Mouse (Mus musculus): Measurements from ENCODE around the gene Megf8. TPM values are rescaled to one million over a fixed set of nuclear protein-coding genes. Genes with fewer than 3 reads are reported as not detected.

Gene Megf8
- polyA plus RNA-seq (2015; fragmentation: Nextera tagmentation; extraction: Ambion mirVana) = 5.2 TPM in 2 replicates

DNA sequence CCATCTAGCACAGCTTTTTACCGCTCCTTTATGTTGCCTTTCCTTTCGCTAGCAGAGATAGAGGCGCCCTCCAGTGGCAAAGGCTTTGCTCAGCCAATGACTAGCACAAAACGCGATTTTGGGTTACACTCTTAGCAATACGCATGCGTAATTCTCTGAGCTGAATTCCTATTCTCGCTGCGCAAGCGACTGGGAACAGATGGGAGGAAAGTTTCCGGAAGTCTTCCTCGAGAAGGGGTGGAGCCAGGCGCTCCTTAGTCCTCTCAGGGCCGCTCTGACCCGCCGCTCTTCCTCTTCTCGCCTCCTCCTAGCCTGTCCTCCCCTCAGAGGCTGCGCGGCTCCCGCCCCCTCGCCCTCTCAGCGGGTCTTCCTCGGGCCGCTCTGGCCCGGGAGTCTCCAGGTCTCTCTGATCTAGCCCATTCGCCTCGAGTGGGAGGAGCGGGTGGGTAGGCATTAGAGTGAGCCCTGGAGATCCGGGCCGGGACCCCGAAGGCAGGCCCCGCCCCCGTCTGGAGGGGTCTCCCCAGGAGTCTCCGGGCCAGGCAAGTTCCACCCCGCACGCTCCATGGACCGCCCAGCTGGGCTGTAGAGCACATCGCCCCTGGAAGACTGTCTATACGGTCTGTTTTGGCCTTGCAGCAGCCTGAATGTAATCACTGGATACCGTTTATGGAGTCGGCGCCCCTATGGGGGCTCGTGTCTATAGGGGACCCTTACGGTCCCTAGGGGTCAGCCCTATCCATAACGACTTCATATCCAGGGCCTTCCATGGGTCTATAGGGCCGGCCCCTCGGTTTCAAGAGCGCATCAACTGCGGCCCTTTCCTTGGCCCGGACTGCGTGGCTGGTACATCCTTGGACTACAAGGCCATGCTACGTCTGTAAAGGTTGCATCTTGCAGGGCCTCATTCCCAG lies at the start of gene Megf8:
Gene Megf8, plus strand, starts transcription at position 633 of the 914 bp plus-strand sequence.

DNA sequence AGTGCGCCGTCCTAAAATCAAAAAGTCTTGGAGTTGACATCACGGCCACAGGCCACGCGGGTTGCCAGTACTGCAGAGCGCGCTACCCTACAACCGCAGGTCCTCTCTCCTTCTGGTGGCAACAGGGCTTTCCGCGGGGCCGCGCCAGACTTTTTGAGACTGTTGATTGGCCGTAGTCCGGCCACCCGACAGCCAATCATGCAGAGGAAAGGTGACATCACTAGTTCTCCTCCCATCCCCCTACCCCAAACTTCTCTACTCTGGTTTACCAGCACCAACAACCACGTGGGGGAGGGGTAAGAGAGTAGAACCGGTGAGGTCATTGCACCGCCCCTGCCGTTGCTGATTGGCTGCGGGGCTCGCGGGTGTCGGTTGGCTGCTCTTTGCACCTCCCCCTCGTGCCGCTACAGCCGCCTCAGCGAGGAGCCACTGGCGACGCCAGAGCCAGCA lies 49.6 kb upstream of the Megf8 start, which contains the start of gene Cic:
Gene Cic, plus strand, starts transcription at position 404 of the 450 bp plus-strand sequence.

DNA sequence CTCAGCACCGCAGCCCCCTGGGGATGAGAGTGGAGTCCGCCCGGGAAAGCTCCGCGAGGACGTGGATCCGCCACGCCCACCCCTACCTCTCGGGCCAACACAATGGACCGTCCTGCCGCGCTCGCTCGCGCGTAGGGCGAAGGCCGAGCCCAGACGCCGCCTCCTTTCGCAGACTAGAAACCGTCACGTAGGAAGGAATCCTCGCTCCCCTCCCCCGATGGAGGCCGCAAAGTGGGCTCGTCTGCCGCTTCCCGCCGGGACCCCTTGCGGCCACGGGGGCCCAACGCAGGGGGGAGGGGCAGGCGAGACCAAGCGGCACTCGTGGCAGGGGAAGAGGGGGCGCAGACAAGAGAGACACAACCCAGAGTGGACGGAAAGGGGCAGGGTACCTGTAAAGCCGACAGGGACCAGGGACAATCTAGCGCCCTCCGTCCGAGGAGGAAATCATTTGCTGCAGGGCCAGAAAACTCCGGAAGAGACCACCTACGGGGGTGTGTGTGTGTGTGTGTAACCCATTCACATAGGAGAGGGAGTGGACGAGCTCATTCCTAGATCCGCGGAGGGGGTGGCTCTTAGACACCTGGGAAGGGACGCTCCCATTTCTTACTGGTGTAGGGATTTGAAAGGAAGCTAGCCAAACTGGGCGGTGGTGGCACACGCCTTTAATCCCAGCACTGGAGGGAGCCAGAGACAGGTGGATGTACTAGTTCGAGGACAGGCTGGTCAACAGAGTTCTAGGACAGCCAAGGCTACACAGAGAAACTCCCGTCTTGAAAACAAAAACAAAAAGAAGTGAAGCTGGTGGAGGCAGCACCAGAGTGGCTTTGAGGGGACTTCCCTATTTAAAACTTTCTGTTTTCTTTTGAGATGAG lies 19.3 kb upstream of the Megf8 start, which contains the start of gene Pafah1b3:
Gene Pafah1b3, minus strand, starts transcription at position 533 of the 872 bp plus-strand sequence.

DNA sequence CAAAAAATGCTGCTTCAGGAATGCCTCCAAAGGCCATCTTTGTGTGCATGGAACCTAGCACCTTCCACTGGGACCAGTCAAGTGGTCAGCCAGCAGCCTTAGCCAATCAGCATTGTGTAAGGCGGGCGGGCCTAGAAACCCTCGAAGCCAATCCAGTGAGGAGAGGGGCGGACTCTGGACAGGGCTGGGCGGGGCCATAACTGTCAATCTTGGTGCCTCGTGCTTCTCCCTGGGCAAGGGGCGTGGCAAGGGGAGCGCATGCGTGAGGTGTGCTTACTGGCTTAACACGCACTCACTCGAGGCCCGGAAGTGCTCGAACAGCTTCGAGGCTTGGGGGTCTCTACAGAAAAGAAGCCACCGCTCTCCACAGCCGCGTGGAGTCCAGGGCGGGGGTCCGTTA lies 15.9 kb upstream of the Megf8 start, which contains the start of gene Prr19:
Gene Prr19, plus strand, starts transcription at position 349 of the 400 bp plus-strand sequence.

DNA sequence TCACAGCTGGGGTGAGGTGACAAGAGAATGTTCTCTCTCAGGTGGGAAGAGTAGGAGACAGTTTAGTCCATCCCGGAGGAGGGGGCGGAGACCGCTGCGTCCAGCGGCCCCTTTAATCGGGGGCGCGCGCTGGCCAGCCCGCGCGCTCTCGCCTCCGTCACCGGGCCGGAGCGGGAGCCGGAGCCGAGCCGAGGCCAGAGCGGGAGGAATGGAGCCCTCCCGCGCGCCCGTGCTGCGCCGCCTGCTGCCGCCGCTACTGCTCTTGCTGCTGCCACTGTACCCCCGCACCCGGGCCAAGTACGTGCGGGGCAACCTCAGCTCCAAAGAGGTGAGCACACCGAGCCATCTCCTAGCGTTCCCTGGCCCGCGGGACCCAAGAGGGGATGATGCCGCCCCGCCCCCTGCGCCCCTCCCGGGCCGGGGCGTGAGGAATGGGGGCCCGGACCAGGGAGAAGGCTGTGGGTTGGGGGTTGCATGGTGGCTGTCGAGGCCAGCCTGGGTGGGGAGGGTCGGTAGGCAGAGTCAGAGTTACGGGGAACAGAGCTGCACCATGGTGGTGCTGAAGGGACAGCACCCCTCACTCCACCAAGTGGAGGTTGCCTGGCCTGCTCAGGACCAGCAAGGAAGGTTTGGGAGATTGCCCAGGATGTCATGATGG lies 10.9 kb upstream of the Megf8 start, which contains the start of gene Tmem145:
Gene Tmem145, plus strand, starts transcription at position 151 of the 658 bp plus-strand sequence.

DNA sequence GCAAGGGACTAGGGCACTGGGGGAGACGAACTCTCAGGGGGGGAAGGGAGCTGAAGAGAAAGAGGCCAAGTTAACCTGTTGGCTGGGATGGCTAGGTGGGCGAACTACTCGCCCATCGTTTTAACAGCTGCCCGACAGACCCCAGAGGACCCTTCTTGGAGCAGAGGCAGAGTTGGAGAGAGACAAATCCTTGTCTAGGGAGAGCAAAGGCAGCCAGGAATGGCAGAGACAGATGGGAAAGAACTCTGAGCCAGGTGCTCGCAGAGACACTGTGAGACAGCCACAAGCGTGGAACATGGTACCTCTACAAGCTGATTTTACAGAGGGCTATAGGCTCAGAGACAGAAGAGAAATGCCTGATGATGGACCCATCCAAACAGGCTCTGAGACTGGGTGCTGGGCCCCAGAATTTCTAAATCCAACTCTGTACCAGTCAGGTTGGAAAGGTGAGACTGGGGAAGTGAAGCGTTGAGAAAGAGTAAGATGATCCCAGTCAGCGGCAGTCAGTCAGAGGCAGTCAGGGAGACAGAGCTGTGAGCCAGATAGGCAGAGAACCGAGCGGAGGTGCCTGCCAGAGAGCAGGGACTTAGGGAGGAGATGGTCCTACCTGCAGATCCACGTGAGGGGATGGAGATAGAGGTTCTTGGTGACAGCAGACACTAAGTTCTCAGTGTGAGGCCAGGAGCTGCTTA lies 52.2 kb downstream of the Megf8 start, which contains the start of gene Cnfn:
Gene Cnfn, minus strand, starts transcription at position 667 of the 692 bp plus-strand sequence.

DNA sequence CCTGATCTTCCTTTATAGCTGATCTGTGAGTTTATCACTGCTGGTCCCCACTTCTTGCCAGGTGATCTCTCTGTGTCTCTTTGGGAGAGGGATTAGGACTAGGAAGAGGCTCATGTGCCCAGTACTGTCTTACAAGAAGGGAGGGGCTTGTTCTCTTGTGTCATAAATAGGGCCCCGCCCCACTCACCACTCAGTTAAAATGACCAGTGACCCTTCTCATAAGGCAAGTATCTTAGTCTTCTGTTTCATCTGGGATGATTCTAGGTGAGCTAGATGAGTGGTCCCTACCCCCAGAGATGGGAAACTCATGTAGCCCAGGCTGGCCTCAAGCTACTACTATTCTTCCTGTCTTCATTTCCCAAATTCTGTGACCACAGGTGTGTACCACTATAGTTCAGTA lies 81.6 kb downstream of the Megf8 start, which contains the start of gene Lipe:
Gene Lipe, minus strand, starts transcription at position 101 of the 400 bp plus-strand sequence.

DNA sequence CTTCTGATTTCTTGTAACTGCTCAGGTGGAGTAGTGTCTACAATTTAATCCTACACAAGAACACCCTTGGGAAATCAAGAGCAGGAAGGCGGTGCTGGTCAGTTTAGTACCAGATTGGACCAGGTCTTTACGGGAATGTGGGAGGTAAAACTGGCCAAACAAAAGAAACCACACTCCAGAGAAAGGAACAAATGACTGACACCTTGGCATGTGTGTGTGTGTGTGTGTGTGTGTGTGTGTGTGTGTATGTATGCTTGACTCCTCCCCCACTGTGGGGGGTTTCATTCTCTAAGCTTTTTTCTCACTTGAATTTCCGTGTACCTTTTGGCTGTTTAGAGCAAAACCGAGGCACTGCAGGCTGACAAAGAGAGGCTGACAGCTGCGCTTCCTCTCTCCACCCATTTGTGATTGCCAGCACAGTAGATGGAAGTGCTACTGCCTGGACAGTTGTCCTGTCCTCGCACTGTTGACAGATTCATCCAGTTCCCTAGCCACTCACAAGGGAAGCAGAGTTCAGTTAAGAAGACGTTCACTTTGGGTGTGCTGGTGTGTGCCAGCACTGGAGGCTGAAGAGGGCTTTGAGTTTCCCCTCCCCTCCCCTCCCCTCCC lies 96.0 kb downstream of the Megf8 start, which contains the start of gene Cxcl17:
Gene Cxcl17, minus strand, starts transcription at position 54 of the 609 bp plus-strand sequence.

Other genes with a start within 250 kb of the Megf8 start
- gene Grik5, start 244.8 kb upstream of the Megf8 start, polyA plus RNA-seq (2015; fragmentation: Nextera tagmentation; extraction: Ambion mirVana) = 2.3 and 2.5 TPM in 2 replicates
- 12.6 and 13.3 TPM in 2 replicates for gene Zfp574, start 244.6 kb upstream of the Megf8 start, polyA plus RNA-seq (2015; fragmentation: Nextera tagmentation; extraction: Ambion mirVana)
- gene Pou2f2, start 137.4 kb upstream of the Megf8 start, polyA plus RNA-seq (2015; fragmentation: Nextera tagmentation; extraction: Ambion mirVana) = 0.53 and 0.61 TPM in 2 replicates
- 4.9 and 6.8 TPM in 2 replicates for gene Dedd2, start 96.5 kb upstream of the Megf8 start, polyA plus RNA-seq (2015; fragmentation: Nextera tagmentation; extraction: Ambion mirVana)
- gene Zfp526, start 95.7 kb upstream of the Megf8 start, polyA plus RNA-seq (2015; fragmentation: Nextera tagmentation; extraction: Ambion mirVana) = 2.0 and 2.2 TPM in 2 replicates
- gene Gsk3a, start 79.3 kb upstream of the Megf8 start, polyA plus RNA-seq (2015; fragmentation: Nextera tagmentation; extraction: Ambion mirVana) = 5.7 and 6.7 TPM in 2 replicates
- 6.8 and 8.8 TPM in 2 replicates for gene Erf, start 66.4 kb upstream of the Megf8 start, polyA plus RNA-seq (2015; fragmentation: Nextera tagmentation; extraction: Ambion mirVana)
- 15.5 and 17.7 TPM in 2 replicates for gene Cic, start 49.5 kb upstream of the Megf8 start, polyA plus RNA-seq (2015; fragmentation: Nextera tagmentation; extraction: Ambion mirVana)
- gene Pafah1b3, start 19.2 kb upstream of the Megf8 start, polyA plus RNA-seq (2015; fragmentation: Nextera tagmentation; extraction: Ambion mirVana) = 75.9 and 76.1 TPM in 2 replicates
- not detected in 2 replicates for gene Prr19, start 15.8 kb upstream of the Megf8 start, polyA plus RNA-seq (2015; fragmentation: Nextera tagmentation; extraction: Ambion mirVana)
- gene Tmem145, start 11.1 kb upstream of the Megf8 start, polyA plus RNA-seq (2015; fragmentation: Nextera tagmentation; extraction: Ambion mirVana) = 0.10 TPM in 1 of 2 replicates, not detected in the other
- 0.60 and 0.94 TPM in 2 replicates for gene Cnfn, start 52.6 kb downstream of the Megf8 start, polyA plus RNA-seq (2015; fragmentation: Nextera tagmentation; extraction: Ambion mirVana)
- 4.5 and 5.9 TPM in 2 replicates for gene Lipe, start 81.5 kb downstream of the Megf8 start, polyA plus RNA-seq (2015; fragmentation: Nextera tagmentation; extraction: Ambion mirVana)
- not detected in 2 replicates for gene Cxcl17, start 95.7 kb downstream of the Megf8 start, polyA plus RNA-seq (2015; fragmentation: Nextera tagmentation; extraction: Ambion mirVana)
- gene Ceacam1, start 160.4 kb downstream of the Megf8 start, polyA plus RNA-seq (2015; fragmentation: Nextera tagmentation; extraction: Ambion mirVana) = 2.9 and 7.7 TPM in 2 replicates
- gene Ceacam2, start 222.7 kb downstream of the Megf8 start, polyA plus RNA-seq (2015; fragmentation: Nextera tagmentation; extraction: Ambion mirVana) = 0.13 and 0.18 TPM in 2 replicates